Mouse (Mus musculus) ovary, postnatal 36 days (tissue): ENCODE measurements around the gene Bbip1.

Source experiments
- DNase-seq: peaks from one replicate; pipeline ENCODE4 v3.0.0; 2022; ENCODE audit warnings: low spot score, mixed read lengths

Bbip1 gene

GRCm38 (mm10) chr19:53890781-53891251, 53.6 kb downstream of the Bbip1 start:
- no peak for DNase-seq

- no peak for DNase-seq
Measured at GRCm38 (mm10) chr19:53890274-53890673, 54.2 kb downstream of the Bbip1 start.

DNA sequence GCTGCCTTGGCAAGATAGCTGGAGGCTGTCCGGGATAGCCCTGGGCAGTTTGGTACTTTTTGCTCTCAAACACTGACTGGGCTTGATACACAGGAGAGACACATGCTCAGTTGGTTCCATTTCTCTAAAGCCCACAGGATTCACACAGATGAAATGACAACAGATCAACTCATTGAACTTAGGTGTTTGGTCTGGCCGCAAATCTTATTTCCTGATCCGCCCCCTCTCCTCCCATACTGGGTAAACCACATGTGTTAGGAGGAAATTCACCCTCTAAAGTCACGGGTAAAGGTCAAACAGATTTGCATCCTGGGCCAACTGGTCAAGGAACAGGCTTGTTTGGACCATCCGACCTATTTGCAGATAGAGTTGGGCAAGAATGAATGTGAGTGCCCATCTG, 54.9 kb downstream of the Bbip1 start:
- no peak for DNase-seq

- no peak for DNase-seq
Measured at GRCm38 (mm10) chr19:53888331-53888730, 56.1 kb downstream of the Bbip1 start.

DNA sequence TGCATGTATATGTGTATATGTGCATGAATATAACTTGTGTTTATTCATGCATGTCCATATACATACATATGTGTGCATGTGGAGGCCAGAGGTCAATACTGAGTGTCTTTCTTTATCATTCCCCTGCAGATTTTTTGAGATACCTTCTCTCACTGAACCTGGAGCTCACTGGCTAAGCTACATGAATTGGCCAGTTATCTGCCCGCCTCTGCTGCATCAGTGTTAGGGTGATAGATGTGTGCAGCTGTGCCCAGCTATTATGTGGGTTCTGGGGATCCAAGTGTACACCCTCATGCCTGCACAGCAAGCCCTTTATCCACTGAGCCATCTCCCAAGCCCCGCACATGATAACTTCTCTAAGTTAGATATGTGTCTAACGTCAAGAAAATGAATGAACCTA, 56.6 kb downstream of the Bbip1 start:
- no peak for DNase-seq

DNA sequence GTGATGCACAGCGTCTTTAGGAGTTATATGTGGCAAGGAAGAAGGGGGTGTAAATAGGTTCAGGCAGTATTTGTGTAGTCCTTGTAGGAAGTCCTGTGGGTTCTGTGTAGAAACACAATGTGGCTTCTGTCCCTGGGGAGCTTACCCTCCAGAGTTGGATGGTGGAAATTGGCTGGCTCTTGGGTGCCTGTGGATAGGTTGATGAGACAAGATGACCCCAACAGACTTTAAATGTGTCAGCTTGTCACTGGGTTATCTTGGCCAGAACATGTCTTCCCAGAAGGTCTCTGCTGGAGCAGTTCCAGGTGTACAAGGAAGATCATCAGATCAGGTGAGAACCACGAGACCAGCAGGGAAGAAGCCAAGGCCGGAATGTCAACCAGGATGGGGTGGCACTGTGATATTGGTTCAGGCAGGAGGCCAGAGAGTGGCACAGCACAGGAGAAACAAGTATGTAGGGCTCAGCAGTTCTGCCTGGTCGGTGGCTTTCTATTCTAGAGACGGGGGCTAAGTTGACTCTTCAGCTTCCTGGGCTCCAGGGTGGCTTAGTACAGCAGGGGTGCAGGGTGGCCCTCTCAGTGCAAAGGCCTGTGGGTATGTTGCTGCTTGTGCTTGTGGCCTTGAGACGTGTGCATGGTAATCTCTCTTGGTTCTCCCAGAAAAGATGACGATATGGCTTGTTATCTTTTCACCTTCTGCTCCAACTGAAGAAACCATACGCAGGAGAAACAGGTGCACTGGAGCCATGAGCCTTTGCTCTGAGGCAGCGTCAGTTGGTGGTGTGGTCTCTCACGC, 57.7 kb downstream of the Bbip1 start:
- DNase-seq = no peak

GRCm38 (mm10) chr19:53885450-53885849, 59.0 kb downstream of the Bbip1 start:
- no peak for DNase-seq

GRCm38 (mm10) chr19:53881786-53882185, 62.6 kb downstream of the Bbip1 start:
- no peak for DNase-seq

GRCm38 (mm10) chr19:53880460-53880859, 64.0 kb downstream of the Bbip1 start:
- DNase-seq = no peak
